Comparison of ENCODE assay signal across 10 mouse cellular contexts in the genomic region with DNA sequence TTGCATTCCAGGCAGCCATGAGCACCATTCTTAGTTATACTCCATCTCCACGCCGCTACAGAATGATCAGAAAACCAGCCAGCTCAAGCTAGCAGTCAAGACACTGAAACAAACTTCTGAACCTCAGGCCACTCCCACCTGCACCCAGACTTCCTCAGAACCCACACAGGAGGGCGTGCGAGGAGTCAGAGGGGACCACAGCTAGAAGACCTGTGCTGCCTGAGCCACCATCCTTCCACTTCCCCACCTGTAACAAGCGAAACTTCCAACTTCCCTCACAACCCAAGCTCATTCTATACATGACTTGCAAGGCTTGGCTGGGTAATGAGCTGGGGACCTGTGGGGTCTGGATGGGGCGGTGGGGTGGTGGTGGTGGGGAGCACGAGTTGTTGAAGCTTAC. TPM values are rescaled to one million over a fixed set of nuclear protein-coding genes. Genes with fewer than 3 reads are reported as not detected.
DNase-seq lines count a peak whose midpoint lies in the region; ATAC-seq lines count a peak whose summit lies in the region.
"Had no signal": no experiment of that assay in that cellular context is flagged by ENCODE, and none has a peak within 500 bp of the region (broad histone marks: within the 10 kb centered on the region; RNA-seq: fewer than 3 reads in every experiment).

No protein-coding gene starts in this region.

- 80% methylated on average over 7 of the region's 7 CpGs for WGBS in hindbrain, embryonic 14.5 days
- 81% methylated on average over 7 of the region's 7 CpGs for WGBS in hindbrain, embryonic 10.5 days
- WGBS in embryonic facial prominence, embryonic 14.5 days: 71% methylated on average over 7 of the region's 7 CpGs
- 80% methylated on average over 7 of the region's 7 CpGs for WGBS in neural tube, embryonic 15.5 days

- peaks cover 12% of the 10 kb centered on the region; the same call in 1 of the 2 replicates for H3K4me1 ChIP-seq in hindbrain, embryonic 14.5 days (replicated peaks; ENCODE audit: control insufficient read depth, insufficient read depth, low read length)
- peaks cover 31% of the 10 kb centered on the region for H3K4me1 ChIP-seq in hindbrain, embryonic 10.5 days (replicated peaks)
- H3K4me1 ChIP-seq in embryonic facial prominence, embryonic 14.5 days (ENCODE audit: control insufficient read depth, insufficient read depth, low read length): peaks cover 18% of the 10 kb centered on the region
- peaks cover 66% of the 10 kb centered on the region for H3K4me1 ChIP-seq in neural tube, embryonic 15.5 days

- DNase-seq in hindbrain, embryonic 14.5 days (ENCODE audit: low spot score): no peak
- no peak for DNase-seq in hindbrain, embryonic 10.5 days (ENCODE audit: low spot score)
- DNase-seq in CD4-positive helper T cell, adult 2 months (ENCODE audit: low read depth, low spot score): peak; percentile 59
- DNase-seq in embryonic facial prominence, embryonic 14.5 days (ENCODE audit: low spot score): no peak
- no peak for DNase-seq in frontal cortex, adult 2 months (ENCODE audit: extremely low spot score in 1 of 2, low spot score in 1 of 2)
- no peak for DNase-seq in adrenal gland, adult 18-20 months (ENCODE audit: low spot score in 2 of 2)
- DNase-seq in urinary bladder, postnatal 10 days (ENCODE audit: low spot score): no peak

- H3K9ac ChIP-seq in hindbrain, embryonic 14.5 days: 0 out of 2 replicates have a peak overlapping the region, but pooled peaks have one; percentile 20
- peak overlapping the region; percentile 43; the same call in 1 of the 2 replicates for H3K9ac ChIP-seq in embryonic facial prominence, embryonic 14.5 days (ENCODE audit: low read depth, low read length)
- H3K9ac ChIP-seq in neural tube, embryonic 15.5 days (replicated peaks): 0 out of 2 replicates have a peak overlapping the region, but pooled peaks have one; percentile 20

- H3K27me3 ChIP-seq in hindbrain, embryonic 14.5 days (ENCODE audit: control insufficient read depth, insufficient read depth, low read length): no peaks in the 10 kb centered on the region
- H3K27me3 ChIP-seq in hindbrain, embryonic 10.5 days (ENCODE audit: insufficient read depth, poor library complexity, severe bottlenecking): no peaks in the 10 kb centered on the region
- H3K27me3 ChIP-seq in embryonic facial prominence, embryonic 14.5 days (replicated peaks; ENCODE audit: control insufficient read depth, insufficient read depth, low read length): no peaks in the 10 kb centered on the region
- H3K27me3 ChIP-seq in neural tube, embryonic 15.5 days (replicated peaks): no peaks in the 10 kb centered on the region

- no peak overlapping the region for H3K4me3 ChIP-seq in hindbrain, embryonic 14.5 days (replicated peaks; ENCODE audit: low read length)
- H3K4me3 ChIP-seq in hindbrain, embryonic 10.5 days: no peak overlapping the region
- H3K4me3 ChIP-seq in embryonic facial prominence, embryonic 14.5 days (ENCODE audit: low read depth, low read length): no peak overlapping the region
- H3K4me3 ChIP-seq in neural tube, embryonic 15.5 days (replicated peaks): no peak overlapping the region

- H3K4me2 ChIP-seq in hindbrain, embryonic 14.5 days (replicated peaks): no peak overlapping the region
- no peak overlapping the region for H3K4me2 ChIP-seq in embryonic facial prominence, embryonic 14.5 days (ENCODE audit: low read depth, low read length)
- 0 out of 2 replicates have a peak overlapping the region, but pooled peaks have one; percentile 3 for H3K4me2 ChIP-seq in neural tube, embryonic 15.5 days

- ATAC-seq in hindbrain, embryonic 14.5 days (ENCODE audit: low FRiP score): no peak
- no peak for ATAC-seq in embryonic facial prominence, embryonic 14.5 days (ENCODE audit: low read depth)
- no peak for ATAC-seq in neural tube, embryonic 15.5 days (ENCODE audit: low FRiP score)
- ATAC-seq: forebrain, embryonic 16.5 days had no signal

- H3K27ac ChIP-seq in hindbrain, embryonic 14.5 days: no peak overlapping the region
- H3K27ac ChIP-seq in hindbrain, embryonic 10.5 days: no peak overlapping the region
- H3K27ac ChIP-seq in embryonic facial prominence, embryonic 14.5 days (replicated peaks; ENCODE audit: low read depth, low read length): no peak overlapping the region
- no peak overlapping the region for H3K27ac ChIP-seq in neural tube, embryonic 15.5 days (replicated peaks)

- peaks cover 39% of the 10 kb centered on the region for H3K36me3 ChIP-seq in hindbrain, embryonic 14.5 days (replicated peaks; ENCODE audit: control insufficient read depth, insufficient read depth)
- H3K36me3 ChIP-seq in hindbrain, embryonic 10.5 days: peaks cover 71% of the 10 kb centered on the region
- peaks cover 41% of the 10 kb centered on the region for H3K36me3 ChIP-seq in embryonic facial prominence, embryonic 14.5 days (ENCODE audit: control insufficient read depth, insufficient read depth, low read length)
- peaks cover 27% of the 10 kb centered on the region for H3K36me3 ChIP-seq in neural tube, embryonic 15.5 days

- H3K9me3 ChIP-seq in hindbrain, embryonic 14.5 days (ENCODE audit: control insufficient read depth, low read length): no peaks in the 10 kb centered on the region
- no peaks in the 10 kb centered on the region for H3K9me3 ChIP-seq in hindbrain, embryonic 10.5 days
- no peaks in the 10 kb centered on the region for H3K9me3 ChIP-seq in embryonic facial prominence, embryonic 14.5 days (ENCODE audit: control insufficient read depth, low read length)
- H3K9me3 ChIP-seq in neural tube, embryonic 15.5 days (replicated peaks): no peaks in the 10 kb centered on the region

RNA-seq across cellular contexts. Expression of a gene that starts 3.6 kb away (rescaled TPM):
- polyA plus RNA-seq in hindbrain, embryonic 14.5 days (2014; fragmentation: Nextera tagmentation; extraction: Ambion mirVana): 91.1 and 94.1 TPM in 2 replicates
- polyA plus RNA-seq in hindbrain, embryonic 10.5 days (2016; fragmentation: Nextera tagmentation; extraction: Ambion mirVana): 161 and 163 TPM in 2 replicates
- 156 and 167 TPM in 2 replicates for polyA plus RNA-seq in embryonic facial prominence, embryonic 14.5 days (2014; fragmentation: Nextera tagmentation; extraction: Ambion mirVana)
- polyA plus RNA-seq in neural tube, embryonic 15.5 days (2015; fragmentation: Nextera tagmentation; extraction: Ambion mirVana): 105 and 114 TPM in 2 replicates
- polyA plus RNA-seq in frontal cortex, adult 2 months (2012; rRNA removed): 46.0 and 50.7 TPM in 2 replicates
- total RNA-seq in adrenal gland, adult 18-20 months (2021): 10 to 100 TPM; 38.3 to 39.0 TPM

RNA-seq across cellular contexts. Expression of a gene that starts 7.4 kb away (rescaled TPM):
- polyA plus RNA-seq in hindbrain, embryonic 14.5 days (2014; fragmentation: Nextera tagmentation; extraction: Ambion mirVana): 3.1 and 3.6 TPM in 2 replicates
- 35.3 and 46.0 TPM in 2 replicates for polyA plus RNA-seq in hindbrain, embryonic 10.5 days (2016; fragmentation: Nextera tagmentation; extraction: Ambion mirVana)
- polyA plus RNA-seq in embryonic facial prominence, embryonic 14.5 days (2014; fragmentation: Nextera tagmentation; extraction: Ambion mirVana): 14.2 and 16.5 TPM in 2 replicates
- polyA plus RNA-seq in neural tube, embryonic 15.5 days (2015; fragmentation: Nextera tagmentation; extraction: Ambion mirVana): 4.0 and 10.1 TPM in 2 replicates
- polyA plus RNA-seq in frontal cortex, adult 2 months (2012; rRNA removed): 2.7 and 2.8 TPM in 2 replicates
- 1 to 10 TPM; 2.1 to 2.3 TPM for total RNA-seq in adrenal gland, adult 18-20 months (2021)

RNA-seq across cellular contexts. Expression of a gene that starts 27.3 kb away (rescaled TPM):
- polyA plus RNA-seq in hindbrain, embryonic 14.5 days (2014; fragmentation: Nextera tagmentation; extraction: Ambion mirVana): 146 and 151 TPM in 2 replicates
- 131 and 177 TPM in 2 replicates for polyA plus RNA-seq in hindbrain, embryonic 10.5 days (2016; fragmentation: Nextera tagmentation; extraction: Ambion mirVana)
- 81.8 and 107 TPM in 2 replicates for polyA plus RNA-seq in embryonic facial prominence, embryonic 14.5 days (2014; fragmentation: Nextera tagmentation; extraction: Ambion mirVana)
- polyA plus RNA-seq in neural tube, embryonic 15.5 days (2015; fragmentation: Nextera tagmentation; extraction: Ambion mirVana): 121 and 130 TPM in 2 replicates
- polyA plus RNA-seq in frontal cortex, adult 2 months (2012; rRNA removed): 126 and 132 TPM in 2 replicates
- 10 to 100 TPM; 68.1 to 97.5 TPM for total RNA-seq in adrenal gland, adult 18-20 months (2021)

RNA-seq across cellular contexts. Expression of a gene that starts 27.4 kb away (rescaled TPM):
- 5.6 and 6.0 TPM in 2 replicates for polyA plus RNA-seq in hindbrain, embryonic 14.5 days (2014; fragmentation: Nextera tagmentation; extraction: Ambion mirVana)
- polyA plus RNA-seq in hindbrain, embryonic 10.5 days (2016; fragmentation: Nextera tagmentation; extraction: Ambion mirVana): 6.0 and 8.3 TPM in 2 replicates
- 12.4 and 14.1 TPM in 2 replicates for polyA plus RNA-seq in embryonic facial prominence, embryonic 14.5 days (2014; fragmentation: Nextera tagmentation; extraction: Ambion mirVana)
- 7.3 and 11.5 TPM in 2 replicates for polyA plus RNA-seq in neural tube, embryonic 15.5 days (2015; fragmentation: Nextera tagmentation; extraction: Ambion mirVana)
- 4.7 and 5.3 TPM in 2 replicates for polyA plus RNA-seq in frontal cortex, adult 2 months (2012; rRNA removed)
- total RNA-seq in adrenal gland, adult 18-20 months (2021): 1 to 10 TPM; 5.1 to 5.4 TPM
- total RNA-seq: monocyte, adult 5-6 weeks had no signal

RNA-seq across cellular contexts. Expression of a gene that starts 42.0 kb away (rescaled TPM):
- polyA plus RNA-seq in hindbrain, embryonic 14.5 days (2014; fragmentation: Nextera tagmentation; extraction: Ambion mirVana): 72.0 and 75.6 TPM in 2 replicates
- polyA plus RNA-seq in hindbrain, embryonic 10.5 days (2016; fragmentation: Nextera tagmentation; extraction: Ambion mirVana): 38.7 and 52.7 TPM in 2 replicates
- polyA plus RNA-seq in embryonic facial prominence, embryonic 14.5 days (2014; fragmentation: Nextera tagmentation; extraction: Ambion mirVana): 32.7 and 39.8 TPM in 2 replicates
- 65.3 and 79.4 TPM in 2 replicates for polyA plus RNA-seq in neural tube, embryonic 15.5 days (2015; fragmentation: Nextera tagmentation; extraction: Ambion mirVana)
- polyA plus RNA-seq in frontal cortex, adult 2 months (2012; rRNA removed): 106 and 113 TPM in 2 replicates
- 10 to 100 TPM; 63.6 to 77.6 TPM for total RNA-seq in adrenal gland, adult 18-20 months (2021)
